Mouse (Mus musculus) heart, postnatal 25 days (tissue): Measurements from ENCODE around the gene Ddx39. TPM values are rescaled to one million over a fixed set of nuclear protein-coding genes. Genes with fewer than 3 reads are reported as not detected.

Experiments used
- DNase-seq: peaks from one replicate; pipeline ENCODE4 v3.0.0; 2022; ENCODE audit warnings: low spot score
- intact Hi-C: fragments of 180-260 bp; cut with DNase I; formaldehyde crosslinking; loops from one replicate; pipeline ENCODE4 v1.15.1; 2025
- total RNA-seq, 2 experiments: library from RNA; stranded (reverse); gene quantifications; 2 replicates each; pipeline ENCODE4 v1.2.3; 2021

Ddx39 gene
- total RNA-seq, 2 experiments from 2014 or later, result 20.0 to 21.6 TPM

DNA sequence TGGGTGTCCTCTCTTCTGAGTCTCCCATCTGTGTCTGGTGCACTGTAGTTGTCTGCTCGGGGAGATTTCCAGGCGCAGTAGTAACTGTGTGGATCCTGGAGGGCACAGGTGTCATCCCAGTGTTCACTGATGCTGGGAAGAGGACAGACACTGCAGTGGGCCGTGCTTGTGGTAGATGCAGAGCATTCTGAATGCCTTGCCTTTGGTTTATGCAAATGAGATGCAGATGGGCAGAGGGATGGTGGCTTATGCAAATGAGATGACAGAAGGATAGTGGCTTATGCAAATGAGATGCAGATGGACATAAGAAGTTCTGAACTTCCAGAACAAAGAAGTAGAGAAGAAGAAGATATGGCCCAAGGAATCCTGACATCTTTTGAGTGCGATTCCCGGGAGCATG is 16.9 kb downstream of the Ddx39 start:
- DNase-seq, result no peak
- intact Hi-C loops, result no loop called here

GRCm38 (mm10) chr8:83732919-83733318 is 17.9 kb downstream of the Ddx39 start:
- intact Hi-C loops, result no loop called here
- no peak for DNase-seq

GRCm38 (mm10) chr8:83736681-83737080 is 21.7 kb downstream of the Ddx39 start:
- intact Hi-C loops, result loop anchor here (5.0 kb wide), 2 partner anchors 36 to 39 kb away; partner anchors contain the start of gene Pkn1
- no peak for DNase-seq

DNA sequence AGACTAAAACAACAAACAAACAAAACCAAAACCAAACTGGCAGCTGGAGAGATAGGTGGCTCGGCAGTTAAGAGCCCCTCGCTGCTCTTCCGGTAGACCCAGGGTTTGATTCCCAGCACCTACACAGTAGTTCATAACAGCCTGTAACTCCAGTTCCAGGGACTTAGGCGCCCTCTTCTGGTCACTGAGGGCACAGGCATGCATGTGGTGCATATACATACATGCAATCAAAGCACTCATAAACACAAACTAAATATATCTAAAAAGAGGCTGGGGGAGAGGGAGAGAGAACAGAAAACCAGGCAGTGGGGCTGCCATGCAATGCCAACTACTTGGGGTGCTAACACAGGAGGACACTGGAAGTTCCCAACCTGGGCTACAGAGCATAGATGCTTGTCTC is 22.4 kb downstream of the Ddx39 start:
- intact Hi-C loops, result loop anchor here (5.0 kb wide), 2 partner anchors 35 to 40 kb away; partner anchors contain the start of gene Pkn1

DNA sequence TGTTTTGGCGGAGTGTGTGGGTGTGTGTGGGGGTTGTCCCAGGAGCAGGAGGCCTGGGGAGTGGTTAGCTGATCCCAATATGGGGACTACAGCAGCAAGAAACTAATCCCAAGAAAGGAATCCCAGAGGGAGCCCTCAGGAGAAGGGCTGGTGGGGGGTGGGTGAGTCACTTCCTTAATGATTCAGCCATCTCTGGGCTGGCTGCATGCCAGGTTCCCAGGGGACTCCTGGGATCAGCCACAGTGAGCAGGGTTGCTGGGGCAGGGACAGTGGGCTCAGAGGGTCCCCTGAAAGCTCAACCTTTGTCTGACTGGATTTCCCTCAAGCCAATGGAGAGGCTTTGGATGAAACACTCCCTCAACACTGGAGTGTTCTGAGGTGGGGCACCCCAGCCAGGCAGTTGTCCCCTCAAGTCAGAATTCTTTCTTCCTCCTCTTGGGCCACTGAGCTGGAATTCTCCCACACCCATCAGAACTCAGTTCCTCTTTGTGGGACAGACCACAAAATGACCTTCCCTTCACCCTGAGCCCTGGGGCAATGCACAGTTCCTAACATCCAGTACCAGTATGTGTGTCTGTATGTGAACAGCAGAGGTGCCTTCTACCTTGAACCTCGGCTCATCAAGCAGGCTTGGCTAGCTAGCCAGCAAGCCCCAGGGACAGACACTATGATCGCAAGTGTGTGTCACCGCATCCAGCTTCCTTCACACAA is 23.0 kb downstream of the Ddx39 start:
- DNase-seq, result peak; percentile 70
- intact Hi-C loops, result loop anchor here (5.0 kb wide), 2 partner anchors 34 to 41 kb away; partner anchors contain the start of gene Pkn1

More for the DNA sequence above, 22.4 kb downstream of the Ddx39 start:
- DNase-seq, result no peak

- intact Hi-C loops, result loop anchor here (5.0 kb wide), 2 partner anchors 33 to 42 kb away; partner anchors contain the start of gene Pkn1
- no peak for DNase-seq
These were observed 24.2 kb downstream of the Ddx39 start for GRCm38 (mm10) chr8:83738949-83739710.

DNA sequence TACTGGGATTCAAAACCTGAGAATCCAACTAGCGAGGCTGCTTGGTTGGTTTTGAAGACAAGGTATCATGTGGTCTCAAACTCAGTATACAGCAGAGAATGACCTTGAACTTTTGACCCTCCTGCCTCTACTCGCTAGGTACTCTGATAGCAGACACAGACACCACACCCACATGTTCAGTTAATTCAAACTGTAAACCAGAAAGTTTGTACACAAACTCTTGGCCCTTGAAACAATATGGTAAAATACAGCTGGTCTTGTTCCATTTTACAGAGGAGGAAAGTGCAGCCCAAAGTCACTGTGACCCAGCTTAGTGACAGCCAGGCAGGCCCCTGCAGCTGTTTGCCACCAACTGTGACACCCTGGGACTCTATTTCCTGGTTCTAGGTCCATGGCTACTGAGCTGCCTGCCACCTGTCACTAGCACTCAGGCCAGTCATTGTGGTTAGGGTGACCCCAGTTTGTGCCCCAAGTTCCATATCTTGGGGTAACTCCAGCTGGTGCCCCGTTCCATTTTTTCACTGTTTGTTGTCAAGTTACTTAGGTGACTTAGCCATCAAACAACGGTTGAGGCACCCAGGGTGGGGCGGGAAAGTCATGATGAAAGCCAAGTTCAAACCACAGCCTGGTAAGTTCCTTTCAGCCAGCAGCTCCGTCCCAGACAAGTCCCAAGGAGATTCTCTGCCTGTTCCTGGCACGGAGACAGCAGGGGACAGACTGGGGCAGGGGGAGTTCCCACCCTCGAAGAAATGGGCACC is 24.9 kb downstream of the Ddx39 start:
- no peak for DNase-seq
- intact Hi-C loops, result loop anchor here (5.0 kb wide), 2 partner anchors 32 to 43 kb away; partner anchors contain the start of gene Pkn1

GRCm38 (mm10) chr8:83740586-83740975 is 25.6 kb downstream of the Ddx39 start:
- intact Hi-C loops, result no loop called here
- DNase-seq, result no peak

DNA sequence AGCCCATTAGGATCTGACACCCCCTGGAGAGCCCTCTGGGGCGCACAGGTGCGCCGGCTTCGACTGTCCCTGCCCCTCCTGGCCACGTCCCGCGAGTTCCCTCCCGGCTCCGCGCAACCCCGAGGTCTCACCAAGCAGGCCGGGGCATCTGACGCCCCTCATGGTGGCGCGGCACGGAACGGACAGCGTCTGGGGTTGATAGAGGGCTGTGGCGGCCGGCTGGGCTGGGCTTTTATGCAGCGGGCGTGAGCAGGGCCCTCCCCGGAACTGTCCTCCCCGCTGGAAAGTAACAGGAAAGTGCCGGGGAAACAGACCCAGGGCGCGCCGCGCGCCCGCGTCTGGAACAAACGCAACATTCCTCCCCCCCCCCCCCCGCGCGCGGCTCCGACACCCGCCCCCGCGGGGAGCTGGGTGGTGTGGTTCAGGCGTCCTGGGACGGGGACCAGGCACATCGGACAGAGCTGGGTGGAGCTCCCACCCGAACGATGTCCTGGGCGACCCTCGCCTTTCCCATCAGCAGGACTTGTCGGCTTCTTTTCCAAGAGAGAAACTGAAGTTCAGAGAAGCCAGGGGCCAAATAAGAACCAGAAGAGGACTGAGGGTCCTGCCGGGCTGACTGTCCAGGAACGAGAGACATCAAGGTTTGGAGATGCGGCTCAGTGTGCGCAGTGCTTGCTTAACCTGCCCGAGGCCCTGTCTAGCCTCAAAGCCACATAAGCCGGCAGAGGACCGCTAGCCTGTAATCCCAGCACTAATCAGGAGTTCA is 26.2 kb downstream of the Ddx39 start, which contains the start of gene Adgre5:
Adgre5 (minus strand) TSS at position 351 of the 766 bp plus-strand sequence.
- intact Hi-C loops, result no loop called here
- DNase-seq, result peak; percentile 82

- intact Hi-C loops, result no loop called here
- no peak for DNase-seq
These were observed 27.1 kb downstream of the Ddx39 start for GRCm38 (mm10) chr8:83741849-83742655.

- intact Hi-C loops, result no loop called here
- no peak for DNase-seq
These were observed 28.0 kb downstream of the Ddx39 start for GRCm38 (mm10) chr8:83742968-83743367.

DNA sequence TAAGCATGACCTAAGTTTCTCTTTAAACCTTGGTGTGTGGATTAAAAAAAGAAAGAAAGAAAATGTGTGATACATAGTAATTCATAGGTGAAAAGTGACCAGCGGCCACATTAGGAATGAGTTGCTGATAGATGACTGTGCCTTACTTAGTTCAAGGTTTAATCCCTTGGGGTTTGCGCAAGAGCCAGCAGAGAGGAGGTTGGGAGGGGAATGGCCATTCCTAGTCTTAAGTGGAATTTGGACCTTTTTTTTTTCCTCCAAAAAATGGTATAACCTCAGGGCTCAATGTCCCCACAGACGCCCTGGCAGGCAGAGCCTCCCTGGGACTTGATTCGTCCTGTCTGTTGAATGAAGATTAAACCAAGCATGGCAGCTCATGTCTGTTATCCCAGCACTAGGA is 29.1 kb downstream of the Ddx39 start:
- intact Hi-C loops, result no loop called here

DNA sequence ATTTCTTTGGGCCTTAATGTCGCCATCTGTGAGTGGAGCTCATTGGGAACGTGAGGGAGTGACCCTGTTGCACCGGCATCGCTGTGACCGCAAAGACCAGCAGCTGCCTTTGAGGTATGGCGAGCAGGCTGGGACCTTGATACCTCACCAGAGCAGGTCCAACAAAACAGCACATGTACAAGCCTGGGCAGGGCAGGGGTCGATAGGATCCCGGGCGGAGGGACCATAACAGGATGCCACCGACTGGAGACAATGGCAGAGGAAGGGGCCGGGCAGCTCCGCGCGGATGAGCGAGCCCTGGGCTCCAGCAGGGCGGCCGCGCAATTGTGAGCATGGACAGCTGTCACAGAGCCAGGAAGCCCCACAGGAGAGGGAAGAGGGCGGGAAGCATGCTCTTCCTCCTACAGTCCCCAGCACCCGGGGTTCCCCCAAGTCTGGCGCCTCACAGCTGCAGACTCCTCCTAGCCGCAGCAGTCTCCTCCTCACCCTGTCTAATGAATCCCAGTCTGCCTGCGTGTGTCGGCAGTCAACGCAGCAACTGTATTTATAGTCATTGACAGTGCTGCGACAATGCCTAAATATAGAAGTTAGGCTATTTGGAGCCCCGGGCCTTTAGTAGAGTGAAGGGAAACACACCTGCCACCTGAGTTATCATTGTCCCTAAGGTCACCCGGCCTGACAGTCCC is 32.8 kb downstream of the Ddx39 start:
- DNase-seq, result peak; percentile 73
- intact Hi-C loops, result loop anchor here (2.0 kb wide), 1 partner anchor 35 kb away; no protein-coding TSS in a partner anchor

More for the DNA sequence above, 29.1 kb downstream of the Ddx39 start:
- DNase-seq, result no peak

- peak; percentile 51 for DNase-seq
- intact Hi-C loops, result no loop called here
These were observed 33.7 kb downstream of the Ddx39 start for GRCm38 (mm10) chr8:83748708-83749107.

DNA sequence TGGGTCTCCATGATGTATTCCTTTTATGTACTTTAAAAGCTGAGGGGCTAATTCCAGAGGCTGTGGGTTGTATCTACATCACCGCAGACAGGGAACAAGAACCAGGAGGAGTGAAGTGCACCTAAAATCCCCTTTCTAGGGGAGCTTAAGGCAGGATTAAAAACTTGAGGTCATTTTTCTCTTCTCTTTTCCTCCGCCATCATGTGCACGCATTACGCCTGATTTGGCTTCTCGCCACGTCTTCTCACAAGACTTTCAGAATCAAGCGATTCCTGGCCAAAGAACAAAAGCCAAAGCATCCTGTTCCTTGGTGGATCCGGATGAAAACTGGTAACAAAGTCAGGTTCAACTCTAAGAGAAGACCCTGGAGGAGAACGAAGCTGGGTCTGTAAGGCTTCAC is 34.3 kb downstream of the Ddx39 start:
- intact Hi-C loops, result no loop called here
- DNase-seq, result no peak

DNA sequence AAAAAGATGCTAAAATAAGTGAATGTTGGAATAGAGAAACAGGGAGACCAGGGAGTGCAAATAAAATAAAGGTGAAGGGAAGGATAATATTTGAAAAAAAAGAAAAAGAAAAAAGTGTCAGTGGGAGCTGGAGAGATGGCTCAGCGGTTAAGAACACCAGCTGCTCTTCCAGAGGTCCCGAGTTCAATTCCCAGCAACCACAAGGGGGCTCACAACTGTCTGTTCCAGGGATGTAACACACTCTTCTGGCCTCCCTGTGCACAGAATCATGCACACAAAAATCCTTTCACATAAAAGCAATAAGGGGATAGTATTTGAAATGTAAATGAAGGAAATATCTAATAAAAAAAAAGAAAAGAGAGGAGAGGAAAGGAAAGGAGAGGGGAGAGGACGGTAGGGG is 39.2 kb downstream of the Ddx39 start:
- DNase-seq, result no peak
- intact Hi-C loops, result no loop called here

DNA sequence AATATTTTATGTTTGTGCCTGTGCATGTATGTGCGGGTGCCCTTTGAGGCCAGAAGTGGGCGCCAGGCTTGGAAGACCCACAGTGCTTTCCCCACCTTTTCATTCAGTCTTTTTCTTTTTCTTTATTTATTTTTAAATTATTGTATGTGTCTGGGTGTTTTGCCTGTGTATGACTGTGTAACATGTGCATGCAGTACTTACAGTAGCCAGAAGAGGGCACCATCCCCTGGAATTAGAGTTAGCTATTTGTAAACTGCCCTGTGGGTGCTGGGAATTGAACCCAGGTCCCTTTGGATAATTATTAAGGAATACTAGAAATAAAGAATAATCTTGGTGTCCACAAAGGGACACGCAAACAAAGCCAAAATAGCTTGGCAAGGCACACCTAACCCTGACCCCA is 41.3 kb downstream of the Ddx39 start:
- no peak for DNase-seq
- intact Hi-C loops, result no loop called here

DNA sequence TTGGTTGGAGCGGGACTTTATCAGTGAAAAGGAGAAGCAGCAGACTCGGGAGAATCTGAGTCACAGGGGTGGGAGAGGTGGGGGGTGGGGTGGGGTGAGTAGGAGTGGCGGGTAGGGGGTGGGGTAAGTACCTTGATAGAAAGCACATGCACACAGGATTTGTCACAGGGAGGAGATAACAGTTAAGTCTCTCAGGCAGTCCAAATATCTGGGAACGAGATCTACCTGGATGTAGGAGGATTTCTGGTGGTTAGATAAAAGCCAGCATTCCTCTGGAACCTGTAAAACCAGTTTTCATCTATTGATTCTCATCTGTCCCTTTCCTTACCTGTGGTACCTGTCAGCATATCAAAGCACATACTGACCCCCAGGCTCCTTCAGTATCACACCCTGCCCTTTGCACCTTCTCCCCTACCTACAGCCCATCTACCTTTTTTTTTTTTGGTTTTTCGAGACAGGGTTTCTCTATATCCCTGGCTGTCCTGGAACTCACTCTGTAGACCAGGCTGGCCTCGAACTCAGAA is 42.2 kb downstream of the Ddx39 start:
- no peak for DNase-seq
- intact Hi-C loops, result no loop called here
